In genomic region chr16:21591511-21591910, GRCm38 (mm10) we compare ENCODE assay signal across 23 mouse cellular contexts.
DNase-seq lines count a peak whose midpoint lies in the region; ATAC-seq lines count a peak whose summit lies in the region.
"Had no signal": no experiment of that assay in that cellular context is flagged by ENCODE, and none has a peak within 500 bp of the region (broad histone marks: within the 10 kb centered on the region; RNA-seq: fewer than 3 reads in every experiment).

No protein-coding gene starts in this region.

- H3K27ac ChIP-seq in heart, embryonic 10.5 days, result no peak overlapping the region
- H3K27ac ChIP-seq: embryonic facial prominence, embryonic 12.5 days; embryonic facial prominence, embryonic 15.5 days; heart, embryonic 15.5 days; hindbrain, embryonic 14.5 days; hindbrain, postnatal 0 days had no signal

- no peaks in the 10 kb centered on the region for H3K9me3 ChIP-seq in heart, embryonic 10.5 days
- H3K9me3 ChIP-seq: embryonic facial prominence, embryonic 12.5 days; embryonic facial prominence, embryonic 15.5 days; G1E; heart, embryonic 12.5 days; heart, embryonic 15.5 days had no signal

- WGBS in heart, embryonic 10.5 days, result 86% methylated on average over 2 of the region's 2 CpGs

- no peaks in the 10 kb centered on the region for H3K27me3 ChIP-seq in heart, embryonic 10.5 days (ENCODE audit: insufficient read depth, poor library complexity, severe bottlenecking)
- H3K27me3 ChIP-seq: CH12.LX; embryonic facial prominence, embryonic 12.5 days; embryonic facial prominence, embryonic 15.5 days; heart, embryonic 12.5 days; heart, embryonic 15.5 days; Patski had no signal

- H3K36me3 ChIP-seq in heart, embryonic 10.5 days, result 0 out of 2 replicates have a peak, but pooled peaks cover 2% of the 10 kb centered on the region
- H3K36me3 ChIP-seq: embryonic facial prominence, embryonic 12.5 days; embryonic facial prominence, embryonic 15.5 days; heart, embryonic 12.5 days; heart, embryonic 15.5 days had no signal

- H3K4me3 ChIP-seq in heart, embryonic 10.5 days, result no peak overlapping the region
- H3K4me3 ChIP-seq: embryonic facial prominence, embryonic 12.5 days; embryonic facial prominence, embryonic 15.5 days; heart, embryonic 12.5 days; heart, embryonic 15.5 days had no signal

- ATAC-seq in granulocyte monocyte progenitor cell, adult 5-6 weeks (replicated peaks; ENCODE audit: poor library complexity, severe bottlenecking), result no peak
- ATAC-seq: forebrain, embryonic 14.5 days; forebrain, postnatal 0 days; hindbrain, postnatal 0 days; Patski had no signal

- H3K4me1 ChIP-seq in heart, embryonic 10.5 days, result 0 out of 2 replicates have a peak, but pooled peaks cover 3% of the 10 kb centered on the region
- H3K4me1 ChIP-seq: embryonic facial prominence, embryonic 12.5 days; embryonic facial prominence, embryonic 15.5 days had no signal

- DNase-seq in adrenal gland, adult 2 months, result peak; percentile 52
- DNase-seq in adrenal gland, postnatal 4 days (ENCODE audit: low spot score in 2 of 2), result no peak
- DNase-seq in heart, embryonic 10.5 days (ENCODE audit: low spot score), result peak; percentile 73
- no peak for DNase-seq in heart, adult 9 months (ENCODE audit: low spot score in 2 of 2)
- DNase-seq in adrenal gland, postnatal 25 days, result peak; percentile 23
- DNase-seq in gastrocnemius, adult 18-20 months (ENCODE audit: low spot score), result no peak
- DNase-seq: cerebellum, adult 18-20 months; cerebellum, adult 9-10 months; cerebellum, postnatal 25 days; forebrain, postnatal 0 days; gastrocnemius, postnatal 25 days; kidney, adult 18-20 months had no signal

Comparison
In these comparisons a context has a peak if more than half of its experiments do, and no peak if none do; other contexts are left out.
1. DNase-seq: peak in adrenal gland, adult 2 months (single experiment), heart, embryonic 10.5 days (single experiment) and adrenal gland, postnatal 25 days (single experiment); none in adrenal gland, postnatal 4 days (0 of 2), heart, adult 9 months (0 of 2) and gastrocnemius, adult 18-20 months (single experiment).